Mouse (Mus musculus): ENCODE measurements at regions not wholly inside any gene's neighbourhood (a gene's known extent, or its start where the extent isn't known, plus 50 kb on each side); places are given as distances from the start of the nearest gene placed in this dataset.

DNA sequence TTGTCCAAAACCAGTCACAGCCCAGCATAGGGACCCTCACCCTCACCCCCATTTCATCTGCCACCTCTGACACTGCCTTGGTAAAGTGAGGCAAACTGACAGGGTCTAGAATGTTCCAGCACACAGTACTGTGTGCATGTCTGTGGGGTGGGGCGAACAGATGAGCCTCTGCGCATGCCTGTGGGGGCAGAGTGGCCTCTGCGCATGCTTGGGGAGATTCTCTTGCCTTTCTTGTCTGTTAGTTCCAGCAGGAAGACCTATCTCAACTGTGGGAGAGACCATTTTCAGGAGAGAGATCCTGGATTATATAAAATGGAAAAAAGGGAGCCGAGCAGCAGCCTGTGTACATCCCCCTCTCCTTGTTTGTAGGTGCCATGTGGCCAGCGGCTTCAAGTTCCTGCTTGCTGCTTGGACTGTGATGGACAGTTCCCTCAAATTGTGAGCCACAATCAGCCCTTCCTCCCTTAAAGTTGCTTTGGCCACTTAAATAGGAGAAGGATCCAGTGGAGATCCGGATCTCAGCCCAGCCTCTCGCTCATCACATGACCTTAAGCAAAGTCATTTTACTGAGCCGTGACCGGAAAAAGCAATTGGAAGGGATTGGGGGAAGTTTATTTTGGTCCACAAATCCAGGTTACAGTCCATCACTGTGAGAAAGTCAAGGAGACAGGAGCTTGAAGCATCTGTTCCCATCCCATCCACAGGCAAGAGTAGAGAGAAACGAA is 96.9 kb downstream of the Tmem130 start:
- H3K4me1 ChIP-seq (ENCODE audit: control insufficient read depth, insufficient read depth, low read length) = no peaks in the 10 kb centered on the region
- no peak for DNase-seq
- intact Hi-C loops (cut with DNase I) = no loop called here
- no peaks in the 10 kb centered on the region for H3K36me3 ChIP-seq (ENCODE audit: control insufficient read depth, insufficient read depth, low read length)
- H3K9ac ChIP-seq (ENCODE audit: low read depth, low read length) = no peak overlapping the region
- H3K27ac ChIP-seq = no peak overlapping the region
- WGBS = 81% methylated on average over 10 of the region's 10 CpGs
- H3K27me3 ChIP-seq (ENCODE audit: control insufficient read depth, insufficient read depth, low read length) = peaks cover 2% of the 10 kb centered on the region; the same call in 1 of the 2 replicates
- TF ChIP-seq EP300 (IDR thresholded peaks at IDR 0.05; ENCODE audit: insufficient read depth, low read depth, low read length) (no peak), CTCF (IDR thresholded peaks at IDR 0.05) (no peak), POLR2A (IDR thresholded peaks at IDR 0.05; ENCODE audit: insufficient read depth, low read depth, low read length) (no peak)
- H3K79me2 ChIP-seq (replicated peaks; ENCODE audit: control insufficient read depth, insufficient read depth, low read length) = no peaks in the 10 kb centered on the region
- H3K4me3 ChIP-seq = no peak overlapping the region

DNA sequence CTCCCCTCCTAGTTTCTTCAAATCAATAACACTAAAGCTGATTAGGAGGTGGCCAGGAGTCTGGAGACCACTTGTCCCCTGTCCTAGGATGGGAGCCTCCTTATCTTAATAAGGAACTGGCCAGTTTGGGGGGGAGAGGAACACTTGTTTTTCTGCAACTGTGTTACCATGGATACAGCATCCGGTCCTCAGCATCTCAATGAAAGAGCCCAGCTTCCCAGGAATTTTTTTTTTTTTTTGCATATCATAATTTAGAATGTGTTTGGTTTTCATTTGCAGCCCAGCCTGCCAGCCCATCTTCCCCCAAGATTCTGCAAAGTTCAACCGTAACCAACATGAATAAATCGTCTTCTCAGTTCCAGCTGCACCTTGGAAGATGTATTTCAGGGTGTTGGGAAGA is 93.6 kb downstream of the Tmem130 start:
- Histone ChIP-seq H3K4me1 (ENCODE audit: control insufficient read depth, insufficient read depth, low read length) (no peaks in the 10 kb centered on the region), H3K27ac (no peak overlapping the region), H3K27me3 (ENCODE audit: control insufficient read depth, insufficient read depth, low read length) (peaks cover 2% of the 10 kb centered on the region; the same call in 1 of the 2 replicates), H3K9ac (ENCODE audit: low read depth, low read length) (no peak overlapping the region), H3K36me3 (ENCODE audit: control insufficient read depth, insufficient read depth, low read length) (no peaks in the 10 kb centered on the region), H3K4me3 (no peak overlapping the region), H3K79me2 (replicated peaks; ENCODE audit: control insufficient read depth, insufficient read depth, low read length) (no peaks in the 10 kb centered on the region)
- intact Hi-C loops (cut with DNase I) = no loop called here
- TF ChIP-seq CTCF (IDR thresholded peaks at IDR 0.05) (no peak), POLR2A (IDR thresholded peaks at IDR 0.05; ENCODE audit: insufficient read depth, low read depth, low read length) (no peak), EP300 (IDR thresholded peaks at IDR 0.05; ENCODE audit: insufficient read depth, low read depth, low read length) (no peak)
- no peak for DNase-seq
- 72% methylated on average over 3 of the region's 3 CpGs for WGBS

DNA sequence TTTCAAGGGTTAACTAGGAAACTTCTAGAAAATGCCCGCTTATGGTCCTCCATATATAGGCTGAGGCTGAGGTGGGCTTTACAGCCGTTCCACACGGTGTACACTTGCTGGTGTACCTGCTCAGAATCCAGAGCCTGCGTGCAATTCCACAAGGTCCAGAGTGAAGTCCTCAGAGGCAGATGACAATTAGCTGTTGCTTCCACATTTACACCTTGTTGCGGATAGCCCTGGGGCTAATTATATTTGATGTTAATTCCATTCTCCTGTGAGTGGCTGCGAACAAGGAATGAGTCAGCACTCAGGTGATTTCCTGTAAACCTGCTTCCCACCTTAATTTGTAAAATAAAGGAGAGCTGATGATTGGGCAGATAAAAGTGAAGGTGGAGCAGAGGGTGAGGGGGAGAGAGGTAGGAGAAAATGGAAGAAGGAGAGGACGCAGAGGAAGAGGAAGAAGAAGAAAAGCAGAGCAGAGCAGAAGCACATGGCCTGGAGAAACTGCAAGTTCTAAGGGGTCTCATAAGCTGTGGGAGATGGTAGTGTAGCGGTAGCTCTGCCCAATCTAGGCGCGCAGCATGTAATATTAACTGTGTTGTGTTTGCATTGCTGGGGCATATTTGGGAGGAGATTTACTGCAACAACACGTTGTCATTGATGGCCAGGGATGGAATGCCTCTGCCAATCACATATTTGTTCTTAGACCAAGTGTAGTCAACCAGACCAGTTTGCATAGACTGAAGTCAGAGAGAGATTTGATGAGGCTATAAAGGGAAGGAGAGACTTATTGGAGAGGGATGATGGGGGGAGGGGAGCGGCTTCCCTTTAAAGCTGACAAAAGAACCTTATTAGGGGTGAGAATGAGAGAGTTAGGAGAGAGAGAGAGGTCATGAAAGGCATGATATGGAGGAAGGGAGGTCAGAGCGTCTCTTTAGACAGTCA is 82.5 kb downstream of the Tmem130 start:
- Histone ChIP-seq H3K4me3 (no peak overlapping the region), H3K4me1 (ENCODE audit: control insufficient read depth, insufficient read depth, low read length) (no peaks in the 10 kb centered on the region), H3K79me2 (replicated peaks; ENCODE audit: control insufficient read depth, insufficient read depth, low read length) (no peaks in the 10 kb centered on the region), H3K27me3 (ENCODE audit: control insufficient read depth, insufficient read depth, low read length) (no peaks in the 10 kb centered on the region), H3K36me3 (ENCODE audit: control insufficient read depth, insufficient read depth, low read length) (no peaks in the 10 kb centered on the region), H3K27ac (no peak overlapping the region), H3K9ac (ENCODE audit: low read depth, low read length) (no peak overlapping the region)
- 81% methylated on average over 13 of the region's 13 CpGs for WGBS
- intact Hi-C loops (cut with DNase I) = no loop called here
- no peak for DNase-seq
- TF ChIP-seq POLR2A (IDR thresholded peaks at IDR 0.05; ENCODE audit: insufficient read depth, low read depth, low read length) (no peak), EP300 (IDR thresholded peaks at IDR 0.05; ENCODE audit: insufficient read depth, low read depth, low read length) (no peak), CTCF (IDR thresholded peaks at IDR 0.05) (no peak)

DNA sequence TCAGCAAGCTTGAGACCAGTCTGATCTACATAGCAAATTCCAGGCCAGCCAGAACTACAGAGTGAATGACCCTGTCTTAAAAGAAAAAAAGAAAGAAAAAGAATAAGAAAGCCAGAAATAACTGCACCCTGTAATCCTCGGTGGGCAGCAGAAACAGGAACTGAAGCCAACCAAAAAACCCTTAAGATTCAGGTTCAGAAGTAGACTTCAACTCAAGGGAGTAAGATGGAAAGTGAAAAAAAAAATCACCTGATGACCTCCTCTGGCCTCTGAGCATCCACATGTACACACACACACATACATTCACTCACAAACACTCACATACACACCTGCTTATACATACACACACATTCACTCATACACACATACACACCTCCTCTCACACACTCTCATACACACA is 77.4 kb downstream of the Tmem130 start:
- intact Hi-C loops (cut with DNase I) = no loop called here
- no peaks in the 10 kb centered on the region for H3K27me3 ChIP-seq (ENCODE audit: control insufficient read depth, insufficient read depth, low read length)
- no peaks in the 10 kb centered on the region for H3K36me3 ChIP-seq (ENCODE audit: control insufficient read depth, insufficient read depth, low read length)
- no peak overlapping the region for H3K9ac ChIP-seq (ENCODE audit: low read depth, low read length)
- 46% methylated on average over 1 of the region's 1 CpGs for WGBS
- H3K4me3 ChIP-seq = no peak overlapping the region
- H3K4me1 ChIP-seq (ENCODE audit: control insufficient read depth, insufficient read depth, low read length) = no peaks in the 10 kb centered on the region
- no peak for TF ChIP-seq CTCF (IDR thresholded peaks at IDR 0.05)
- TF ChIP-seq POLR2A (IDR thresholded peaks at IDR 0.05; ENCODE audit: insufficient read depth, low read depth, low read length) = no peak
- no peak for TF ChIP-seq EP300 (IDR thresholded peaks at IDR 0.05; ENCODE audit: insufficient read depth, low read depth, low read length)
- H3K79me2 ChIP-seq (replicated peaks; ENCODE audit: control insufficient read depth, insufficient read depth, low read length) = no peaks in the 10 kb centered on the region
- no peak for DNase-seq
- H3K27ac ChIP-seq = no peak overlapping the region
